Mouse (Mus musculus): Measurements from ENCODE around the gene Rapsn. TPM values are rescaled to one million over a fixed set of nuclear protein-coding genes. Genes with fewer than 3 reads are reported as not detected.
"Not testable (repeated sequence)": the region's sequence is repeated elsewhere in the genome, so short reads cannot be mapped to it uniquely, and the experiment has no call there.

Gene Rapsn
- polyA plus RNA-seq (2015; fragmentation: Nextera tagmentation; extraction: Ambion mirVana) = 0.48 and 0.54 TPM in 2 replicates

GRCm38 (mm10) chr2:91035385-91035784 is at the start of gene Rapsn:
Gene Rapsn, plus strand, starts transcription at chr2:91035620.
- Histone ChIP-seq H3K4me3 (replicated peaks) (no peak within 1 kb of the TSS), H3K36me3 (no peaks in the 10 kb centered on the region), H3K27ac (no peak within 1 kb of the TSS), H3K9ac (replicated peaks) (no peak within 1 kb of the TSS), H3K4me1 (replicated peaks) (no peaks in the 10 kb centered on the region), H3K4me2 (replicated peaks) (no peak within 1 kb of the TSS), H3K9me3 (no peaks in the 10 kb centered on the region), H3K27me3 (no peaks in the 10 kb centered on the region)
- no peak for ATAC-seq
- WGBS = 73% methylated on average over 9 of the region's 9 CpGs

GRCm38 (mm10) chr2:90986055-90986454 is 49.4 kb upstream of the Rapsn start:
- no peak overlapping the region for H3K4me2 ChIP-seq (replicated peaks)
- peaks cover 9% of the 10 kb centered on the region for H3K4me1 ChIP-seq (replicated peaks)
- no peaks in the 10 kb centered on the region for H3K36me3 ChIP-seq
- H3K27me3 ChIP-seq = no peaks in the 10 kb centered on the region
- H3K27ac ChIP-seq = no peak overlapping the region
- no peaks in the 10 kb centered on the region for H3K9me3 ChIP-seq
- 90% methylated on average over 3 of the region's 3 CpGs for WGBS
- H3K9ac ChIP-seq (replicated peaks) = no peak overlapping the region
- no peak for ATAC-seq
- no peak overlapping the region for H3K4me3 ChIP-seq (replicated peaks)

- no peak overlapping the region for H3K4me3 ChIP-seq (replicated peaks)
- no peak overlapping the region for H3K9ac ChIP-seq (replicated peaks)
- H3K9me3 ChIP-seq = no peaks in the 10 kb centered on the region
- H3K27me3 ChIP-seq = no peaks in the 10 kb centered on the region
- H3K4me1 ChIP-seq (replicated peaks) = no peaks in the 10 kb centered on the region
- H3K27ac ChIP-seq = no peak overlapping the region
- no peak for ATAC-seq
- 98% methylated on average over 8 of the region's 8 CpGs for WGBS
- no peak overlapping the region for H3K4me2 ChIP-seq (replicated peaks)
- peaks cover 84% of the 10 kb centered on the region for H3K36me3 ChIP-seq
Observed at GRCm38 (mm10) chr2:91008536-91008935, 26.9 kb upstream of the Rapsn start.

GRCm38 (mm10) chr2:91013881-91014280 is 21.5 kb upstream of the Rapsn start:
- no peak overlapping the region for H3K9ac ChIP-seq (replicated peaks)
- no peaks in the 10 kb centered on the region for H3K9me3 ChIP-seq
- H3K4me2 ChIP-seq (replicated peaks) = no peak overlapping the region
- peaks cover 73% of the 10 kb centered on the region for H3K36me3 ChIP-seq
- no peak for ATAC-seq
- no peak overlapping the region for H3K27ac ChIP-seq
- H3K27me3 ChIP-seq = no peaks in the 10 kb centered on the region
- WGBS = 92% methylated on average over 2 of the region's 2 CpGs
- no peak overlapping the region for H3K4me3 ChIP-seq (replicated peaks)
- no peaks in the 10 kb centered on the region for H3K4me1 ChIP-seq (replicated peaks)

- H3K27me3 ChIP-seq = no peaks in the 10 kb centered on the region
Observed at GRCm38 (mm10) chr2:91015386-91015785, 20.0 kb upstream of the Rapsn start.

GRCm38 (mm10) chr2:91018061-91018788 is 17.2 kb upstream of the Rapsn start:
- Histone ChIP-seq H3K36me3 (peaks cover 51% of the 10 kb centered on the region), H3K9me3 (no peaks in the 10 kb centered on the region), H3K4me1 (replicated peaks) (no peaks in the 10 kb centered on the region), H3K4me3 (replicated peaks) (no peak overlapping the region), H3K27me3 (no peaks in the 10 kb centered on the region), H3K27ac (no peak overlapping the region), H3K4me2 (replicated peaks) (no peak overlapping the region), H3K9ac (replicated peaks) (no peak overlapping the region; the same call in 1 of the 2 replicates)
- ATAC-seq = no peak
- 86% methylated on average over 8 of the region's 8 CpGs for WGBS

More at GRCm38 (mm10) chr2:91015386-91015785, 20.0 kb upstream of the Rapsn start:
- no peak overlapping the region for H3K9ac ChIP-seq (replicated peaks)
- WGBS = 83% methylated on average over 4 of the region's 4 CpGs
- no peak overlapping the region for H3K4me3 ChIP-seq (replicated peaks)
- peaks cover 68% of the 10 kb centered on the region for H3K36me3 ChIP-seq
- H3K4me2 ChIP-seq (replicated peaks) = no peak overlapping the region
- ATAC-seq = no peak
- no peak overlapping the region for H3K27ac ChIP-seq
- H3K9me3 ChIP-seq = no peaks in the 10 kb centered on the region
- H3K4me1 ChIP-seq (replicated peaks) = no peaks in the 10 kb centered on the region

GRCm38 (mm10) chr2:91019911-91020310 is 15.5 kb upstream of the Rapsn start:
- whole genome bisulfite sequencing = 97% methylated on average over 3 of the region's 3 CpGs
- H3K9me3 ChIP-seq = no peaks in the 10 kb centered on the region
- H3K27me3 ChIP-seq = no peaks in the 10 kb centered on the region
- no peak for ATAC-seq
- no peak overlapping the region for H3K27ac ChIP-seq
- H3K4me2 ChIP-seq (replicated peaks) = no peak overlapping the region
- no peak overlapping the region for H3K4me3 ChIP-seq (replicated peaks)
- H3K9ac ChIP-seq (replicated peaks) = no peak overlapping the region
- H3K36me3 ChIP-seq = peaks cover 34% of the 10 kb centered on the region
- H3K4me1 ChIP-seq (replicated peaks) = no peaks in the 10 kb centered on the region

GRCm38 (mm10) chr2:91022266-91022665 is 13.2 kb upstream of the Rapsn start:
- H3K36me3 ChIP-seq = peaks cover 20% of the 10 kb centered on the region
- H3K4me2 ChIP-seq (replicated peaks); H3K9ac ChIP-seq (replicated peaks); H3K4me1 ChIP-seq (replicated peaks); H3K9me3 ChIP-seq; H3K27me3 ChIP-seq; H3K4me3 ChIP-seq (replicated peaks); ATAC-seq; H3K27ac ChIP-seq: not testable (repeated sequence)
- 96% methylated on average over 7 of the region's 7 CpGs for WGBS

- Histone ChIP-seq H3K9ac (replicated peaks) (no peak overlapping the region), H3K4me3 (replicated peaks) (no peak overlapping the region), H3K27me3 (no peaks in the 10 kb centered on the region), H3K4me2 (replicated peaks) (no peak overlapping the region), H3K9me3 (no peaks in the 10 kb centered on the region), H3K36me3 (peaks cover 19% of the 10 kb centered on the region), H3K27ac (no peak overlapping the region), H3K4me1 (replicated peaks) (no peaks in the 10 kb centered on the region)
- WGBS = 75% methylated on average over 2 of the region's 2 CpGs
- ATAC-seq = no peak
Observed at GRCm38 (mm10) chr2:91023131-91023530, 12.3 kb upstream of the Rapsn start.

- Histone ChIP-seq H3K4me2 (replicated peaks) (no peak overlapping the region), H3K4me1 (replicated peaks) (no peaks in the 10 kb centered on the region), H3K27me3 (no peaks in the 10 kb centered on the region), H3K27ac (no peak overlapping the region), H3K4me3 (replicated peaks) (no peak overlapping the region), H3K9me3 (no peaks in the 10 kb centered on the region), H3K36me3 (peaks cover 14% of the 10 kb centered on the region), H3K9ac (replicated peaks) (no peak overlapping the region)
- WGBS = 89% methylated on average over 1 of the region's 1 CpGs
- ATAC-seq = no peak
Observed at GRCm38 (mm10) chr2:91023956-91024355, 11.5 kb upstream of the Rapsn start.

- no peak for ATAC-seq
- 92% methylated on average over 1 of the region's 1 CpGs for WGBS
- Histone ChIP-seq H3K36me3 (peaks cover 8% of the 10 kb centered on the region), H3K9me3 (0 out of 2 replicates have a peak, but pooled peaks cover 3% of the 10 kb centered on the region), H3K4me1 (replicated peaks) (no peaks in the 10 kb centered on the region), H3K27me3 (no peaks in the 10 kb centered on the region), H3K9ac (replicated peaks) (no peak overlapping the region), H3K27ac (no peak overlapping the region), H3K4me2 (replicated peaks) (no peak overlapping the region), H3K4me3 (replicated peaks) (no peak overlapping the region)
Observed at GRCm38 (mm10) chr2:91025081-91025516, 10.3 kb upstream of the Rapsn start.

GRCm38 (mm10) chr2:91026491-91026890 is 8.9 kb upstream of the Rapsn start:
- Histone ChIP-seq H3K4me1 (replicated peaks) (no peaks in the 10 kb centered on the region), H3K27me3 (no peaks in the 10 kb centered on the region), H3K36me3 (no peaks in the 10 kb centered on the region)

More at GRCm38 (mm10) chr2:91026491-91026890, 8.9 kb upstream of the Rapsn start:
- 0 out of 2 replicates have a peak, but pooled peaks cover 3% of the 10 kb centered on the region for H3K9me3 ChIP-seq
- no peak for ATAC-seq
- no peak overlapping the region for H3K9ac ChIP-seq (replicated peaks)
- H3K4me3 ChIP-seq (replicated peaks) = no peak overlapping the region
- H3K4me2 ChIP-seq (replicated peaks) = no peak overlapping the region
- WGBS = 90% methylated on average over 1 of the region's 1 CpGs
- no peak overlapping the region for H3K27ac ChIP-seq

Measured in midbrain, embryonic 13.5 days (tissue).